Mouse (Mus musculus) kidney, embryonic 16.5 days (tissue): ENCODE measurements around the gene Erg28. TPM values are rescaled to one million over a fixed set of nuclear protein-coding genes. Genes with fewer than 3 reads are reported as not detected.

Experiments
- polyA plus RNA-seq: library from polyadenylated mRNA; unstranded; fragments of >200 nt; fragmentation: Nextera tagmentation; extraction: Ambion mirVana; gene quantifications from 2 replicates; pipeline ENCODE4 v1.2.1, GENCODE M21; 2015

Gene Erg28
- polyA plus RNA-seq, 1 experiment from 2014 or later = 116 TPM

Other genes starting within 250 kb of the Erg28 start
- 0.21 and 0.32 TPM in 2 replicates for gene Jdp2, start 225.5 kb downstream of the Erg28 start, polyA plus RNA-seq
- 3.9 TPM in 2 replicates for gene Batf, start 137.9 kb downstream of the Erg28 start, polyA plus RNA-seq
- 6.2 and 7.1 TPM in 2 replicates for gene Flvcr2, start 78.0 kb downstream of the Erg28 start, polyA plus RNA-seq
- 11.3 and 14.9 TPM in 2 replicates for gene Ttll5, start 109 bp upstream of the Erg28 start, polyA plus RNA-seq